Mouse (Mus musculus) cerebellum, postnatal 4 days (tissue): Measurements from ENCODE around the gene Tmsb10.

Experiments
- DNase-seq, 2 experiments: peaks; one replicate each; pipeline ENCODE4 v3.0.0; 2022; ENCODE audit warnings: low spot score in 2 of 2, mixed read lengths in 1 of 2

The Tmsb10 gene

GRCm38 (mm10) chr6:72911261-72911660 lies 47.3 kb downstream of the Tmsb10 start:
- no peak for DNase-seq
